In genomic region chr10:96747015-96747663, GRCm38 (mm10) we compare ENCODE assay signal across 17 mouse cellular contexts.
DNase-seq lines count a peak whose midpoint lies in the region; ATAC-seq and TF ChIP-seq lines count a peak whose summit lies in the region.
"Had no signal": no experiment of that assay in that cellular context is flagged by ENCODE, and none has a peak within 500 bp of the region (broad histone marks: within the 10 kb centered on the region; RNA-seq: fewer than 3 reads in every experiment).

No protein-coding gene starts in this region.

- ATAC-seq in forebrain, embryonic 15.5 days (replicated peaks) = peak; percentile 73
- no peak for ATAC-seq in forebrain, embryonic 11.5 days (replicated peaks; ENCODE audit: low FRiP score)
- ATAC-seq in hindbrain, postnatal 0 days = no peak
- ATAC-seq in forebrain, embryonic 16.5 days = peak; percentile 81
- ATAC-seq: intestine, embryonic 15.5 days had no signal

- H3K9ac ChIP-seq in forebrain, embryonic 15.5 days (replicated peaks) = no peak overlapping the region
- no peak overlapping the region for H3K9ac ChIP-seq in forebrain, embryonic 11.5 days (ENCODE audit: low read length)
- H3K9ac ChIP-seq in hindbrain, postnatal 0 days (replicated peaks; ENCODE audit: low read length) = no peak overlapping the region
- H3K9ac ChIP-seq in forebrain, embryonic 16.5 days (replicated peaks; ENCODE audit: low read depth, low read length) = no peak overlapping the region
- H3K9ac ChIP-seq: heart, embryonic 12.5 days; intestine, embryonic 15.5 days had no signal

- no peak overlapping the region for H3K4me2 ChIP-seq in forebrain, embryonic 15.5 days (replicated peaks)
- H3K4me2 ChIP-seq in forebrain, embryonic 11.5 days (ENCODE audit: low read depth, low read length, severe bottlenecking) = no peak overlapping the region
- H3K4me2 ChIP-seq in hindbrain, postnatal 0 days (ENCODE audit: low read depth, low read length) = no peak overlapping the region
- no peak overlapping the region; the same call in 1 of the 2 replicates for H3K4me2 ChIP-seq in forebrain, embryonic 16.5 days (ENCODE audit: low read length)
- H3K4me2 ChIP-seq: heart, embryonic 12.5 days; intestine, embryonic 15.5 days had no signal

- TF ChIP-seq POLR2A in thymus, adult 2 months (IDR thresholded peaks at IDR 0.05; ENCODE audit: control insufficient read depth, extremely low read depth, insufficient read depth, low read length, poor library complexity) = no peak

- H3K4me1 ChIP-seq in forebrain, embryonic 15.5 days = peaks cover 38% of the 10 kb centered on the region
- no peaks in the 10 kb centered on the region for H3K4me1 ChIP-seq in forebrain, embryonic 11.5 days (replicated peaks; ENCODE audit: control insufficient read depth, insufficient read depth, low read length)
- peaks cover 6% of the 10 kb centered on the region; the same call in 1 of the 2 replicates for H3K4me1 ChIP-seq in hindbrain, postnatal 0 days (ENCODE audit: insufficient read depth, low read length)
- H3K4me1 ChIP-seq in hindbrain, embryonic 10.5 days (replicated peaks) = peaks cover 17% of the 10 kb centered on the region
- peaks cover 30% of the 10 kb centered on the region for H3K4me1 ChIP-seq in forebrain, embryonic 16.5 days (replicated peaks; ENCODE audit: control insufficient read depth, insufficient read depth, low read length)
- no peaks in the 10 kb centered on the region; the same call in 1 of the 2 replicates for H3K4me1 ChIP-seq in thymus, adult 2 months (replicated peaks; ENCODE audit: control insufficient read depth, insufficient read depth, low read length)

- H3K27ac ChIP-seq in forebrain, embryonic 15.5 days (replicated peaks) = peak overlapping the region; percentile 65
- no peak overlapping the region for H3K27ac ChIP-seq in forebrain, embryonic 11.5 days (ENCODE audit: low read depth, low read length)
- no peak overlapping the region for H3K27ac ChIP-seq in hindbrain, postnatal 0 days
- H3K27ac ChIP-seq in hindbrain, embryonic 10.5 days = no peak overlapping the region
- peak overlapping the region; percentile 59 for H3K27ac ChIP-seq in forebrain, embryonic 16.5 days (ENCODE audit: low read length)
- no peak overlapping the region for H3K27ac ChIP-seq in thymus, adult 2 months (ENCODE audit: control insufficient read depth, insufficient read depth, low read length)
- H3K27ac ChIP-seq: embryonic facial prominence, embryonic 10.5 days; intestine, embryonic 15.5 days had no signal

- H3K36me3 ChIP-seq in forebrain, embryonic 15.5 days = no peaks in the 10 kb centered on the region
- H3K36me3 ChIP-seq in forebrain, embryonic 11.5 days (ENCODE audit: control insufficient read depth, insufficient read depth, low read length) = no peaks in the 10 kb centered on the region
- H3K36me3 ChIP-seq in hindbrain, postnatal 0 days (ENCODE audit: insufficient read depth, low read length) = no peaks in the 10 kb centered on the region
- H3K36me3 ChIP-seq in hindbrain, embryonic 10.5 days = no peaks in the 10 kb centered on the region
- no peaks in the 10 kb centered on the region for H3K36me3 ChIP-seq in forebrain, embryonic 16.5 days (ENCODE audit: control insufficient read depth, insufficient read depth)
- H3K36me3 ChIP-seq in thymus, adult 2 months (ENCODE audit: control insufficient read depth, insufficient read depth, low read length) = no peaks in the 10 kb centered on the region
- H3K36me3 ChIP-seq: embryonic facial prominence, embryonic 10.5 days; heart, embryonic 12.5 days; intestine, embryonic 15.5 days had no signal

- H3K4me3 ChIP-seq in forebrain, embryonic 15.5 days = no peak overlapping the region
- no peak overlapping the region for H3K4me3 ChIP-seq in forebrain, embryonic 11.5 days (ENCODE audit: low read depth, low read length)
- no peak overlapping the region for H3K4me3 ChIP-seq in hindbrain, postnatal 0 days (ENCODE audit: low read length)
- H3K4me3 ChIP-seq in hindbrain, embryonic 10.5 days = no peak overlapping the region
- H3K4me3 ChIP-seq in forebrain, embryonic 16.5 days (replicated peaks; ENCODE audit: low read length) = no peak overlapping the region
- no peak overlapping the region for H3K4me3 ChIP-seq in thymus, adult 2 months (ENCODE audit: control insufficient read depth, insufficient read depth, low read length)
- H3K4me3 ChIP-seq: embryonic facial prominence, embryonic 10.5 days; heart, embryonic 12.5 days; intestine, embryonic 15.5 days had no signal

- no peaks in the 10 kb centered on the region for H3K27me3 ChIP-seq in forebrain, embryonic 15.5 days
- no peaks in the 10 kb centered on the region for H3K27me3 ChIP-seq in forebrain, embryonic 11.5 days (ENCODE audit: control insufficient read depth, insufficient read depth, low read length)
- H3K27me3 ChIP-seq in hindbrain, postnatal 0 days (ENCODE audit: insufficient read depth, low read length) = no peaks in the 10 kb centered on the region
- H3K27me3 ChIP-seq in hindbrain, embryonic 10.5 days (ENCODE audit: insufficient read depth, poor library complexity, severe bottlenecking) = no peaks in the 10 kb centered on the region
- no peaks in the 10 kb centered on the region for H3K27me3 ChIP-seq in forebrain, embryonic 16.5 days (replicated peaks; ENCODE audit: control insufficient read depth, insufficient read depth, low read length)
- no peaks in the 10 kb centered on the region for H3K27me3 ChIP-seq in thymus, adult 2 months (ENCODE audit: control insufficient read depth, insufficient read depth, low read length)
- H3K27me3 ChIP-seq: heart, embryonic 12.5 days; intestine, embryonic 15.5 days had no signal

- no peak for TF ChIP-seq CTCF in hindbrain, postnatal 0 days (IDR thresholded peaks at IDR 0.05; ENCODE audit: low read depth)
- TF ChIP-seq CTCF in thymus, adult 2 months (IDR thresholded peaks at IDR 0.05; ENCODE audit: borderline replicate concordance, control insufficient read depth, extremely low read depth, insufficient read depth, low read length, poor library complexity) = no peak

- 45% methylated on average over 9 of the region's 9 CpGs for WGBS in forebrain, embryonic 15.5 days
- 89% methylated on average over 9 of the region's 9 CpGs for WGBS in forebrain, embryonic 11.5 days
- WGBS in hindbrain, postnatal 0 days = 45% methylated on average over 9 of the region's 9 CpGs
- WGBS in hindbrain, embryonic 10.5 days = 82% methylated on average over 9 of the region's 9 CpGs
- 36% methylated on average over 9 of the region's 9 CpGs for WGBS in forebrain, embryonic 16.5 days
- WGBS in thymus, adult 2 months = 96% methylated on average over 9 of the region's 9 CpGs

- H3K9me3 ChIP-seq in forebrain, embryonic 15.5 days = no peaks in the 10 kb centered on the region
- no peaks in the 10 kb centered on the region for H3K9me3 ChIP-seq in forebrain, embryonic 11.5 days (ENCODE audit: control insufficient read depth, low read length)
- H3K9me3 ChIP-seq in hindbrain, postnatal 0 days (ENCODE audit: low read length) = no peaks in the 10 kb centered on the region
- H3K9me3 ChIP-seq in hindbrain, embryonic 10.5 days = no peaks in the 10 kb centered on the region
- H3K9me3 ChIP-seq in forebrain, embryonic 16.5 days (ENCODE audit: control insufficient read depth, low read length) = no peaks in the 10 kb centered on the region
- H3K9me3 ChIP-seq: embryonic facial prominence, embryonic 10.5 days; heart, embryonic 12.5 days; intestine, embryonic 15.5 days had no signal

- DNase-seq in forebrain, embryonic 11.5 days (ENCODE audit: low spot score) = no peak
- DNase-seq in hindbrain, postnatal 0 days (ENCODE audit: low spot score) = peak; percentile 2
- DNase-seq in hindbrain, embryonic 10.5 days (ENCODE audit: low spot score) = no peak
- DNase-seq in brain, adult 2 months (ENCODE audit: low read depth, low spot score) = peak; percentile 15
- DNase-seq in thymus, adult 2 months = no peak
- DNase-seq: adrenal gland, adult 8-10 months; adrenal gland, postnatal 36 days; cerebellum, adult 11-12 months; cerebellum, adult 9-11 months; gastrocnemius, postnatal 14 days; heart, postnatal 4 days; kidney, adult 2 months had no signal

Comparison
In these comparisons a context has a peak if more than half of its experiments do, and no peak if none do; other contexts are left out.
1. ATAC-seq: peak in forebrain, embryonic 15.5 days (single experiment) and forebrain, embryonic 16.5 days (single experiment); none in forebrain, embryonic 11.5 days (single experiment) and hindbrain, postnatal 0 days (single experiment).
2. H3K27ac ChIP-seq: peak in forebrain, embryonic 15.5 days (single experiment) and forebrain, embryonic 16.5 days (single experiment); none in forebrain, embryonic 11.5 days (single experiment), hindbrain, postnatal 0 days (single experiment), hindbrain, embryonic 10.5 days (single experiment) and thymus, adult 2 months (single experiment).
3. DNase-seq: peak in hindbrain, postnatal 0 days (single experiment) and brain, adult 2 months (single experiment); none in forebrain, embryonic 11.5 days (single experiment), hindbrain, embryonic 10.5 days (single experiment) and thymus, adult 2 months (single experiment).